Mouse (Mus musculus): ENCODE data around the gene Ric8b.

DNA sequence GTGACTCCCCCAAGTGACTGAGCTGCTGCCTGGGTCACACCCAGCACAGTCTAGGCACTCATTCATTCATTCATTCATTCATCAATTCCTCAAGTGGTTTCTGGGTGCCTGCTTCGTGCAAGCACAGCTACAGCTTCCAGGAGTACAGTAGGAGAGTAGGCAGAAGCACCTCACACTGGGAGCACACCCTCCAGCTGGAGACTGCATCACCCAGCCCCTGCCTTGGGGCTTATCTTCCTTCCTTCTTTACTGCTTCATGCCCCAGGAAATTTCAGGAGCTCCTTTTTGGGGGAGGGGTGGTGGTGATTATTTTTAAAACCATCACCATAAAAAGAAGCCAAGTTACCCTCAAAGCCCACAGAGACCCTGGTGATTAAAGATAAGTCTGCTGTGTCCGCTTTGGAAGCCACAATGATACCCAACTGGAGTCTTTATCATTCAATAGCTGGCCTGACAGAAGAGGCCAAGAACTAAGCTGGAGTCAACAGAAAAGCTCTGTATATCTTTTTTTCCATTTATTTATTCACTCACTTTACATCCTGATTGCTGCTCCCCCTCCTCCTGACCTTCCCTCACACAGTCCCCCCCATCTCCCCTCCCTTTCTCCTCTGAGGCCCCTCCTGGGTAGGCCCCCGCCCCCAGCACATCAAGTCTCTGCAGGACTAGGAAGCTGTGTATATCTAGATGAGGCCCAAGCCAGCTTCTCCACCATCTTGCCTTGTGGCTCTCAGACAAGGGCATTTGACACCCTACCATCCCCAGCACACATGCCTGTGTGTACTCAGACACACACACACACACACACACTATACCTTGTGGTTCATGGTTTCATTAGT, 19.1 kb upstream of the Ric8b start:
- no peak for TF ChIP-seq CTCF (IDR thresholded peaks at IDR 0.05)
- no peak for TF ChIP-seq POLR2A (IDR thresholded peaks at IDR 0.05; ENCODE audit: insufficient read depth, low read depth, low read length)

Measured in heart, adult 2 months (tissue).